Comparison of ENCODE assay signal across 7 mouse cellular contexts in the genomic region with DNA sequence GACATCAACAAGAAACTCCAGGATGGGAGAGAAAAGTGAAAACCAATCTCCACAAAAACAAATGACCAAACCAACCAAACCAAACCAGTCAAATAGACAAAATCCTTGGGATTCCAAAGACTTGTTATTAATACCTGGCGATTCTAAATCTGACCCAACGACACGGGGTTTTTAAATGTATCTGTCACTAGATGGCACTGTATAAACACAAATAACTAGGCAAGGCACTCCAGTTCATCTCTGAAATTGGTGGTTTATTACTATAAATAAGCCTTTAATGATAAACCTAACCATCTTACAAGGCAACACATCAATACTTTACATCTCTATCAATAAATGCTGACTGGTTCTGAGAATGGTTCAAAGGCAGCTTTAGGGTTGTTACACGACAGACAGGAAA. TPM values are rescaled to one million over a fixed set of nuclear protein-coding genes. Genes with fewer than 3 reads are reported as not detected.
DNase-seq lines count a peak whose midpoint lies in the region; ATAC-seq and TF ChIP-seq lines count a peak whose summit lies in the region.

No protein-coding gene starts in this region.

- 19% methylated on average over 4 of the region's 4 CpGs for WGBS in kidney, postnatal 0 days

- H3K27ac ChIP-seq in kidney, postnatal 0 days, result no peak overlapping the region

- no peaks in the 10 kb centered on the region for H3K36me3 ChIP-seq in kidney, postnatal 0 days (ENCODE audit: insufficient read depth, low read length)
- no peaks in the 10 kb centered on the region for H3K36me3 ChIP-seq in E14TG2a.4 (ENCODE audit: insufficient read depth, low read length)

- H3K4me2 ChIP-seq in kidney, postnatal 0 days (ENCODE audit: low read length), result no peak overlapping the region

- no peak overlapping the region for H3K9ac ChIP-seq in kidney, postnatal 0 days (ENCODE audit: low read depth, low read length)

- no peak overlapping the region for H3K4me3 ChIP-seq in kidney, postnatal 0 days (replicated peaks; ENCODE audit: low read depth, low read length)
- H3K4me3 ChIP-seq in E14TG2a.4 (replicated peaks; ENCODE audit: low read length), result no peak overlapping the region

- TF ChIP-seq CTCF in kidney, postnatal 0 days (IDR thresholded peaks at IDR 0.05; ENCODE audit: low read depth), result peak; percentile 72
- 0 out of 2 replicates have a peak, but pooled peaks have one; percentile 28 for TF ChIP-seq CTCF in E14TG2a.4 (conservative IDR thresholded peaks at IDR 0.05; ENCODE audit: low read length)

- H3K9me3 ChIP-seq in kidney, postnatal 0 days (replicated peaks; ENCODE audit: low read length), result no peaks in the 10 kb centered on the region
- 0 out of 2 replicates have a peak, but pooled peaks cover 5% of the 10 kb centered on the region for H3K9me3 ChIP-seq in E14TG2a.4 (ENCODE audit: low read length)

- H3K4me1 ChIP-seq in kidney, postnatal 0 days (replicated peaks; ENCODE audit: insufficient read depth, low read length), result no peaks in the 10 kb centered on the region
- peaks cover 2% of the 10 kb centered on the region; the same call in 1 of the 2 replicates for H3K4me1 ChIP-seq in E14TG2a.4 (replicated peaks; ENCODE audit: low read depth, low read length)

- ATAC-seq in kidney, postnatal 0 days (replicated peaks; ENCODE audit: low FRiP score, low read depth), result no peak
- ATAC-seq in inflammation-experienced regulatory T-cells, adult 6 months, result no peak

- H3K27me3 ChIP-seq in kidney, postnatal 0 days (ENCODE audit: insufficient read depth, low read length), result no peaks in the 10 kb centered on the region
- peaks cover 3% of the 10 kb centered on the region; the same call in 1 of the 2 replicates for H3K27me3 ChIP-seq in E14TG2a.4 (ENCODE audit: insufficient read depth, low read length)

- peak; percentile 83 for DNase-seq in kidney, postnatal 0 days (ENCODE audit: low spot score)
- no peak for DNase-seq in kidney, adult 18-20 months
- peak; percentile 66 for DNase-seq in adipocyte (ENCODE audit: low spot score)
- peak; percentile 42 for DNase-seq in mesoderm, embryonic 11.5 days (ENCODE audit: low read depth, low spot score)
- DNase-seq in urinary bladder, postnatal 4 days (ENCODE audit: low spot score in 2 of 2), result no peak

RNA-seq across cellular contexts. Expression of a gene that starts 30.3 kb away (rescaled TPM):
- polyA plus RNA-seq in kidney, postnatal 0 days (2015; fragmentation: Nextera tagmentation; extraction: Ambion mirVana), result 20.0 and 21.4 TPM in 2 replicates
- polyA plus RNA-seq in inflammation-experienced regulatory T-cells, adult 6 months (2017; shearing (Covaris generic)), result 10 to 100 TPM; 21.0 to 24.0 (median 21.3) TPM

Comparison
In these comparisons a context has a peak if more than half of its experiments do, and no peak if none do; other contexts are left out.
1. DNase-seq: peak in kidney, postnatal 0 days (single experiment), adipocyte (single experiment) and mesoderm, embryonic 11.5 days (single experiment); none in kidney, adult 18-20 months (single experiment) and urinary bladder, postnatal 4 days (0 of 2).